Mouse (Mus musculus) hindbrain, embryonic 16.5 days (tissue): ENCODE results near the gene Gria3. TPM values are rescaled to one million over a fixed set of nuclear protein-coding genes. Genes with fewer than 3 reads are reported as not detected.

ENCODE experiments used
- ATAC-seq: fragments of 200-750 bp; cut with Nextera tagmentation; 2 replicates; pipeline ENCODE4 v1.8.0; 2017; ENCODE audit warnings: moderate TSS enrichment, moderate library complexity
- H3K27ac ChIP-seq: fragments of 300-500 bp; sonication (generic); 2 replicates; pipeline ENCODE4 v1.5.1; 2014; ENCODE audit warnings: low read depth, mild to moderate bottlenecking, control low read depth, low read length, moderate library complexity
- H3K27me3 ChIP-seq: fragments of 300-500 bp; sonication (generic); replicated peaks from 2 replicates; pipeline ENCODE4 v1.6.1; 2014; ENCODE audit warnings: low read length; ENCODE audit not compliant: control insufficient read depth, insufficient read depth
- H3K36me3 ChIP-seq: fragments of 300-500 bp; sonication (generic); 2 replicates; pipeline ENCODE4 v1.6.1; 2014; ENCODE audit warnings: mild to moderate bottlenecking, low read length, moderate library complexity, mixed read lengths; ENCODE audit not compliant: control insufficient read depth, insufficient read depth
- H3K4me1 ChIP-seq: fragments of 300-500 bp; sonication (generic); 2 replicates; pipeline ENCODE4 v1.6.1; 2014; ENCODE audit warnings: low read depth, low read length; ENCODE audit not compliant: control insufficient read depth, insufficient read depth
- H3K4me2 ChIP-seq: fragments of 300-500 bp; sonication (generic); 2 replicates; pipeline ENCODE4 v1.6.1; 2014; ENCODE audit warnings: mild to moderate bottlenecking, low read length, control low read depth, moderate library complexity
- H3K4me3 ChIP-seq: fragments of 300-500 bp; sonication (generic); 2 replicates; pipeline ENCODE4 v1.5.1; 2014; ENCODE audit warnings: mild to moderate bottlenecking, low read length, control low read depth, moderate library complexity
- H3K9ac ChIP-seq: fragments of 300-500 bp; sonication (generic); 2 replicates; pipeline ENCODE4 v1.6.1; 2014; ENCODE audit warnings: low read depth, mild to moderate bottlenecking, control low read depth, low read length, moderate library complexity
- H3K9me3 ChIP-seq: fragments of 300-500 bp; sonication (generic); 2 replicates; pipeline ENCODE4 v1.6.1; 2014; ENCODE audit warnings: mild to moderate bottlenecking, low read length, moderate library complexity; ENCODE audit not compliant: control insufficient read depth
- WGBS: fragments of 180-500 bp; shearing (Covaris S2); extraction: QIAGEN DNeasy Blood & Tissue Kit; methylation state at CpG from one replicate; pipeline ENCODE4 v1.1.7; 2014; 5-methylcytosine and 5-hydroxymethylcytosine counted together
- polyA plus RNA-seq: library from polyadenylated mRNA; unstranded; fragments of >200 nt; fragmentation: Nextera tagmentation; extraction: Ambion mirVana; gene quantifications from 2 replicates; pipeline ENCODE4 v1.2.1, GENCODE M21; 2015

Gria3 gene
- polyA plus RNA-seq, 1 experiment from 2014 or later: 20.5 TPM

GRCm38 (mm10) chrX:41425651-41426050 lies 25.0 kb downstream of the Gria3 start:
- Histone ChIP-seq H3K27ac (no peak overlapping the region), H3K4me2 (peak overlapping the region; percentile 6; the same call in 1 of the 2 replicates), H3K36me3 (no peaks in the 10 kb centered on the region), H3K27me3 (no peaks in the 10 kb centered on the region), H3K4me1 (no peaks in the 10 kb centered on the region), H3K9ac (no peak overlapping the region), H3K9me3 (no peaks in the 10 kb centered on the region), H3K4me3 (no peak overlapping the region)
- ATAC-seq: peak; percentile 86
- WGBS: 41% methylated on average over 6 of the region's 6 CpGs

- Histone ChIP-seq H3K36me3 (no peaks in the 10 kb centered on the region), H3K27me3 (no peaks in the 10 kb centered on the region), H3K4me3 (no peak overlapping the region), H3K9me3 (no peaks in the 10 kb centered on the region), H3K4me1 (no peaks in the 10 kb centered on the region), H3K4me2 (no peak overlapping the region), H3K9ac (no peak overlapping the region), H3K27ac (no peak overlapping the region)
- no peak for ATAC-seq
- 71% methylated on average over 5 of the region's 5 CpGs for WGBS
Measured at GRCm38 (mm10) chrX:41428011-41428410, 27.4 kb downstream of the Gria3 start.

GRCm38 (mm10) chrX:41435541-41435940 lies 34.9 kb downstream of the Gria3 start:
- ATAC-seq: no peak
- Histone ChIP-seq H3K36me3 (no peaks in the 10 kb centered on the region), H3K4me1 (no peaks in the 10 kb centered on the region), H3K4me2 (no peak overlapping the region), H3K27ac (no peak overlapping the region), H3K27me3 (no peaks in the 10 kb centered on the region), H3K9me3 (no peaks in the 10 kb centered on the region), H3K4me3 (no peak overlapping the region), H3K9ac (no peak overlapping the region)
- 36% methylated on average over 1 of the region's 1 CpGs for WGBS

- Histone ChIP-seq H3K36me3 (no peaks in the 10 kb centered on the region), H3K27me3 (no peaks in the 10 kb centered on the region), H3K4me3 (no peak overlapping the region), H3K27ac (no peak overlapping the region), H3K4me2 (no peak overlapping the region), H3K4me1 (no peaks in the 10 kb centered on the region), H3K9me3 (no peaks in the 10 kb centered on the region), H3K9ac (no peak overlapping the region)
- WGBS: 65% methylated on average over 5 of the region's 5 CpGs
- ATAC-seq: no peak
Measured at GRCm38 (mm10) chrX:41438841-41439240, 38.2 kb downstream of the Gria3 start.

DNA sequence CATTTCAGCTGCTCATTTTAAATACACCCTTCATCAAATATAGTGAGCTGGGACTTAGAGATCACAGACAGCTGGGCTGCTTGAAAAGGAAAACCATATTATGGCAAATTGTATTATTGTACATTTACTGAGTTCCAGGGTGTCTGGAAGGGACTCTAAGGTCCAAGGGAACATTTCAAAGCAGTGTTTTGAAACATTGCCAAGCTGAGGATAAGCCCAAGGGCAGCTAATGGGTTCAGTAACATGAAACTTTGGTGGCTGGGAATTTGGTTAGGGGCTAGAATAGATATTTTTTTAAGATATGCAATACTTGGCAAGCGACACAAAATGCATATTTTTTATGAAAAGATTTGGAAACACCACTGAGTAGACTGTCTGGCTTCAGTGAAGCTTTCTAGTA lies 48.2 kb downstream of the Gria3 start:
- Histone ChIP-seq H3K27ac (no peak overlapping the region), H3K4me3 (no peak overlapping the region), H3K27me3 (no peaks in the 10 kb centered on the region), H3K9me3 (no peaks in the 10 kb centered on the region), H3K4me1 (no peaks in the 10 kb centered on the region), H3K4me2 (no peak overlapping the region), H3K36me3 (no peaks in the 10 kb centered on the region), H3K9ac (no peak overlapping the region)
- 63% methylated on average over 1 of the region's 1 CpGs for whole genome bisulfite sequencing
- no peak for ATAC-seq

DNA sequence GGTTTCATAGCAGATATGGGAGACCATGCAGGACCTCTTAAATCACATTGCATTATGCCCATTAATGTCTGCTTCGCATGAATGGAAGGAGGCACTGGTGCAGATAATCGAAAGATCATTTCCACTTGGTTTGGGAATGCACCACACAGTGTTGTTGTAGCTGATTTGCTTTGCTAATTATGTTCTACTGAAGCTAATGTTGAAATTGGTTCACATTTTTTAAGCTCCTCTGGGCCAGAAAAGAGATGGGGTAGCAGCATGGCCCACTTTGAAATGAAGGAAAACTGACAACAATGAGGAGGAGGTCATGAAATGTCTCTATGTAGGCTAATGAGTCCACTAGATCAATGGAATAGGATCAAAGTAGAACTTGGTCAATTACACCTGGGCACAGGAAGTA lies 76.8 kb downstream of the Gria3 start:
- ATAC-seq: no peak
- WGBS: 84% methylated on average over 2 of the region's 2 CpGs

DNA sequence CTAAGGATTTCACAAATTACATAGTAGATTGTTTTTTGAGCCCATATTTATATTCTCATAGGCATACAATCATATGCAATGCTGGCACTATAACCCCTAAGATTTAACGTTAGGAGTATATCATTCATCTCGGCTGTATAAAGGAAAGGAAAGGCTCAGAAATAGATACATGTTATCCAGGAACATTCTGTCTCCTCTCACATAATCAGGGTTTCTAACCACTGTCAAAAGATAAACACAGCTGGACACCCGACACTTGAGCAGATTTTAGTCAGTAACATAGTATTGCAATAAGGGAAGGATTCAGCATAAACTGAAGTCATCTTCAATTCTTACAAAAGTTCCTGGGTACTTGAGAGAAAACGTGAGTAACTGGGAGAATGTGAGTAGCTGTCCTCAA lies 95.9 kb downstream of the Gria3 start:
- no peaks in the 10 kb centered on the region for H3K4me1 ChIP-seq

More for the DNA sequence above, 76.8 kb downstream of the Gria3 start:
- Histone ChIP-seq H3K9ac (no peak overlapping the region), H3K9me3 (no peaks in the 10 kb centered on the region), H3K27ac (no peak overlapping the region), H3K4me2 (no peak overlapping the region), H3K36me3 (no peaks in the 10 kb centered on the region), H3K4me3 (no peak overlapping the region), H3K4me1 (no peaks in the 10 kb centered on the region), H3K27me3 (no peaks in the 10 kb centered on the region)

GRCm38 (mm10) chrX:41505371-41505770 lies 104.7 kb downstream of the Gria3 start:
- no peaks in the 10 kb centered on the region for H3K9me3 ChIP-seq
- no peaks in the 10 kb centered on the region for H3K27me3 ChIP-seq
- ATAC-seq: no peak
- H3K36me3 ChIP-seq: no peaks in the 10 kb centered on the region
- H3K4me1 ChIP-seq: no peaks in the 10 kb centered on the region
- 41% methylated on average over 3 of the region's 3 CpGs for WGBS
- H3K4me3 ChIP-seq: no peak overlapping the region
- H3K9ac ChIP-seq: no peak overlapping the region
- H3K4me2 ChIP-seq: no peak overlapping the region
- H3K27ac ChIP-seq: no peak overlapping the region

More for the DNA sequence above, 95.9 kb downstream of the Gria3 start:
- H3K36me3 ChIP-seq: no peaks in the 10 kb centered on the region
- no peaks in the 10 kb centered on the region for H3K9me3 ChIP-seq
- H3K4me2 ChIP-seq: no peak overlapping the region
- no peaks in the 10 kb centered on the region for H3K27me3 ChIP-seq
- 78% methylated on average over 4 of the region's 4 CpGs for WGBS
- no peak overlapping the region for H3K4me3 ChIP-seq
- ATAC-seq: no peak
- H3K27ac ChIP-seq: no peak overlapping the region
- H3K9ac ChIP-seq: no peak overlapping the region

DNA sequence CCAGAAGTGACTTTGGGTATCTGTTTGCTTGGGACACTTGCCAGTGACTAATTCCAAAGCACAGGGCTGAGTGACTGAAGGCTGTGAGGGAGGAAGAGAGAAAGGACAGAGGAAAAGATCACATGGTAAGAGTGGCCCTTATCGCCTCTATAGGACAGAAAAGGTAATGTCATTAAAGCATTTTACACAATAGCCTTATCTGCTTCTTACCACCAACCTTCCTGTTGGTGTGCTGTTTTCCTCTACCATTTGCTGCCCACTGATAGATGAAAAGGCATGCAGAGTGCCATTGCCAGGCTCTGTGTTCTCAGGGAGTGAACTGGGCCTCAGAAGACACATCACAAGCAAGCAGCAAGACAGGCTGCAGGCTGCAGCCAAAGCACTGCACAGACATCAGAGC lies 107.3 kb downstream of the Gria3 start:
- Histone ChIP-seq H3K9me3 (no peaks in the 10 kb centered on the region), H3K27me3 (no peaks in the 10 kb centered on the region), H3K27ac (no peak overlapping the region), H3K4me2 (no peak overlapping the region), H3K4me3 (no peak overlapping the region), H3K9ac (no peak overlapping the region), H3K36me3 (no peaks in the 10 kb centered on the region), H3K4me1 (no peaks in the 10 kb centered on the region)
- no peak for ATAC-seq
- 80% methylated on average over 1 of the region's 1 CpGs for WGBS

- no peaks in the 10 kb centered on the region for H3K9me3 ChIP-seq
- no peak for ATAC-seq
- H3K4me2 ChIP-seq: no peak overlapping the region
- no peak overlapping the region for H3K9ac ChIP-seq
- no peaks in the 10 kb centered on the region for H3K36me3 ChIP-seq
- 68% methylated on average over 3 of the region's 3 CpGs for WGBS
- no peaks in the 10 kb centered on the region for H3K27me3 ChIP-seq
- H3K27ac ChIP-seq: no peak overlapping the region
- H3K4me3 ChIP-seq: no peak overlapping the region
- H3K4me1 ChIP-seq: no peaks in the 10 kb centered on the region
Measured at GRCm38 (mm10) chrX:41514982-41515381, 114.3 kb downstream of the Gria3 start.
